Mouse (Mus musculus): ENCODE results near the gene Foxc2. TPM values are rescaled to one million over a fixed set of nuclear protein-coding genes. Genes with fewer than 3 reads are reported as not detected.

The Foxc2 gene
- polyA plus RNA-seq, 1 experiment from 2014 or later, result 4.2 TPM

Small RNA genes within 50 kb of the gene (microRNA-seq; reads per million reads assigned to microRNA genes)
- not detected for gene Gm27530

Other genes starting within 250 kb of the Foxc2 start
- gene Foxf1, start 31.8 kb upstream of the Foxc2 start, polyA plus RNA-seq (2015; fragmentation: Nextera tagmentation; extraction: Ambion mirVana), result 1.0 and 1.6 TPM in 2 replicates
- gene Mthfsd, start 7.8 kb upstream of the Foxc2 start, polyA plus RNA-seq (2015; fragmentation: Nextera tagmentation; extraction: Ambion mirVana), result 51.1 and 52.3 TPM in 2 replicates
- 0.12 and 0.18 TPM in 2 replicates for gene Foxl1, start 11.8 kb downstream of the Foxc2 start, polyA plus RNA-seq (2015; fragmentation: Nextera tagmentation; extraction: Ambion mirVana)